Mouse (Mus musculus): Measurements from ENCODE around the gene Slc9a3.
A peak's percentile ranks its signal among the peaks of the same experiment; 100 is the strongest.

Slc9a3 gene

DNA sequence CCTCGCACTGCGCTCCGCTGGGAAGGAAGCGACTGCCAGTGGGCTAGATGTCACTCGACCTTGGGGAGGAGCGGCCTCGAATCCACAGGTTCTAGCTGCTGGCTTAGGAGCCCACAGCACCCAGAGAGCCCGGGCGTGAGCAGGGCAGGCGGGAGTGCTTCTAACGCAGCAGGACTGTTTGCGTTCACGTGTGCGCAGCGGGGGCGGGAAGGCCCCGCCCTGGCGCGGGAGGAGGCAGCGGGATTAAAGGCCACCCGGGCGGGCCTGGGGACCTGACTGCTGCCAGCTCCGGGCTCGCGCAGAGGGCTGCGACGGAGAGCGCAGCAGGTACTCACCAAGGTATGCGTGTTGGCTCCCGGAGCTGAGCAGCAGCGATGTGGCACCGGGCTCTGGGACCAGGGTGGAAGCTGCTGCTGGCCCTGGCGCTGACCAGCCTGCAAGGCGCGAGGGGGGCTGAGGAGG lies at the start of gene Slc9a3:
Slc9a3 (plus strand) TSS at position 317 of the 462 bp plus-strand sequence.
- DNase-seq (ENCODE audit: low spot score), result peak; percentile 52

DNA sequence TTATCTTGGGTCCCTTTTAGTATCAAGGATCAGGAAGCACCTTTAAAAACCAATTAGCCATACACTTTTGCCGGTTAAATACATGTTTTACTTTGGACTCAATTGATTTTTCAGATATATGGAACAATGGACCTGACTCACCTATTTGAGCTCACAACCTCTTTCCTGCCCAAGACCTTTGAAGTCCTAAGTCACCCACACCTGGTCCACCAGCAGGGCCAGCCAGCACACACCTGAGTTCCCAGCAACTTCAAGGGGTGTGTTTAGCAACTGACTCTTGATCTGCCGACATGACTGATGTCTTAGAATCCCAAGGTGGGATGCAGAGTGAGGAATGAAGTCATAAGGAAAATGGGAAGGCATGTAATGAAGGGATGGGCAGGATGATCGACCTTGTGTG lies 49.5 kb upstream of the Slc9a3 start:
- DNase-seq (ENCODE audit: low spot score), result no peak

DNA sequence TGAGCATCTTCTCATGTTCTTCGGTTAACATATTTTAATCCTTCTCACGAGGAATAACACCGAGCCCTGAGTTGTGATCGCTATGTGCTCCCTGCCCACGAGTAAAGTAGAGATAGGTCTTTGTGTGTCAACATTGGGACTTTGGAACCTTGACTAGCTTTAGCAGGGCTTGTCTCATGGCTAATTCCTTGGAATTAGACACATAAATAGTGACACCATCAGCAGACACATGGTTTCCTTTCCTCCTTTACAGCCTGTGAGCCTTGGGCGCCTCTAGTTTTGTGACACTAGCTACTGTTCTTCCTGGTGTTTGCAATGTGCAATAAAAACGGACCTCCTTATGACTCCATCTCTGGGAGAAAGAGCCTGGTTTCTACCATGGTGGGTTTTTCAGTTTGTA lies 47.9 kb upstream of the Slc9a3 start:
- DNase-seq (ENCODE audit: low spot score), result no peak

DNA sequence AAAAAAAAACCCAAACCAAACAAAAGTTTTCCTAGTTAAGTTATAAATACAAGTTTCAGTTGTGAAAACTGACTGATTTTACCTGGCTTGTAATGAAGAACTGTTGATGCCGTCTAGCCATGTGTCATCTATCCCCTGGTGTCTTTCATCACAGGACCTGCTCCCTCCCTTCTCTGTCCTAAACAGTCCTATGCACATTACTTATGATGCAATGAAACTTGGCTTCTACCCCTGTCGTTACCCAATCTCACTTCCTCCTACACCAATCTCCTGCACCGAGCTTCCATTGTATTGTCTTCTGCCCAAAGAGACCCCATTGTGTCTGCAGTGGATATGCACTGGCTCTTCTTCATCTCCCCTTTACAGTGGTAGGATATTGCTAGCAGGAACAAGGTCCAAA lies 31.0 kb upstream of the Slc9a3 start:
- no peak for DNase-seq (ENCODE audit: low spot score)

DNA sequence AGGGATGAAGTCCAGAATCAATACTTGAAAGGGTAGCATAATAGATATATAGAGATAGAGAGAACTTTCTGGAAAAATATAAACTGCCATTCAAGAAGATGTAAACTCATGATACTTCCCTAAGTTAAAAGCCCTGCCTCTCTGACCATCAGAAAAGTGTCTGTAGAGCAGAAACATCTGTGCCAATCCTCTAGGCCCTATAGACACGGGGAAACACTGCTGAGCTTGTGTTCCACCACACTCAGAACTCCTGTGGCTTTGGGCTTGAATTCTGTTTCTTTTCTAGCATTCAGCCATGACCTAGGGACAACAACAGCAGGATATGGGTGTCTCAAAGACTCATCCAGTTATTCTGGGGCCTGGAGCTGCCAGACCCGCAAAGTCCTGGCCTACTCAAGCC lies 25.3 kb upstream of the Slc9a3 start:
- DNase-seq (ENCODE audit: low spot score), result no peak

DNA sequence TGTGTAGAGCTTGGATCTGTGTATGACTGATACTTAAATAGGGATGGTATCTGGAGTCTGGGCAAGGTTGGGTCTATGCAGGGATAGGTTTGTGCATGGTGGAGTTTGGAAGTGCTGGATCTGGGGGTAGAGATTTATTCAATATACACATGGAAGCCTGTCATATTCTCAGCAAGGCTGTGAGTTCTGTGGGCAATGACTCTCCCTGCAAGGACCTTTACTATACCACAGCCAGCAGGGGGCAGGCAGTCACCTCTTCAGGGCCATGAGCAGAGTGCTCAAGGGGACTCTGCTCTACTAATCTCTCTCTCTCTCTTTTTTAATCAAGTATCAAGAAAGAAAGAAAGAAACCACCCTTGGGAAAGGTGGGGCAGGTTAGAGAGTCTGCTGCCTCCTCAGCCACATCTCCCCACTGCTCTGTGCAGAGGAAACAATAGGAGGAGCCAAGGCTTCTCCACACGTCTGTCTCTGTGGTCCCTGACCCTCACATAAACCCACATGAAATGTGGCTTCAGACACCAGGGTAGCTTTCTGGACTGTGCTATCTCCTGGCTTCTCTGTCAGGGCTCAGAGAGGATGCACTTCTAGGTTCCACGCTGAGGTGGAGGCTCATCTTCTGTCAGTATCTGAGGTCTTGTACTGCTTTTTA lies 24.4 kb upstream of the Slc9a3 start:
- DNase-seq (ENCODE audit: low spot score), result peak; percentile 86

DNA sequence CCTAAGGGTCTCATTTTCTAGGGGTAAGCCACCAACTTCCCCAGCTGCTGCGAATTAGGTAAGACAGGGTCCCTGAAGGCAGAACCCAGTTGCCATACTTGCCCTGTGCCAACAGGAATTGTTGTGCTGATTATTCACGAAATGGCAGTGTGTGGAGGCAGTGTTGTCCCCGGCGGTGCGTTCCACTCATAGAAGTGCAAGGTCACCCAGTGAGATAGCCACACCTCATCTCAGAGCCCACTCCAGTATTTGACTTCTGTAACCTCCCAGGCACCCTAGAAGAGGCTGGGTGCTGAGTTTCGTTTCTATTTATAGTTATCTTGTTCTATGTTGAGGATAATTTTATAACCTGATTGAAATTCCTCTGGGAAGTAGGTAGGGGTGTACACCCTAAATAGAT lies 22.3 kb upstream of the Slc9a3 start:
- DNase-seq (ENCODE audit: low spot score), result no peak

DNA sequence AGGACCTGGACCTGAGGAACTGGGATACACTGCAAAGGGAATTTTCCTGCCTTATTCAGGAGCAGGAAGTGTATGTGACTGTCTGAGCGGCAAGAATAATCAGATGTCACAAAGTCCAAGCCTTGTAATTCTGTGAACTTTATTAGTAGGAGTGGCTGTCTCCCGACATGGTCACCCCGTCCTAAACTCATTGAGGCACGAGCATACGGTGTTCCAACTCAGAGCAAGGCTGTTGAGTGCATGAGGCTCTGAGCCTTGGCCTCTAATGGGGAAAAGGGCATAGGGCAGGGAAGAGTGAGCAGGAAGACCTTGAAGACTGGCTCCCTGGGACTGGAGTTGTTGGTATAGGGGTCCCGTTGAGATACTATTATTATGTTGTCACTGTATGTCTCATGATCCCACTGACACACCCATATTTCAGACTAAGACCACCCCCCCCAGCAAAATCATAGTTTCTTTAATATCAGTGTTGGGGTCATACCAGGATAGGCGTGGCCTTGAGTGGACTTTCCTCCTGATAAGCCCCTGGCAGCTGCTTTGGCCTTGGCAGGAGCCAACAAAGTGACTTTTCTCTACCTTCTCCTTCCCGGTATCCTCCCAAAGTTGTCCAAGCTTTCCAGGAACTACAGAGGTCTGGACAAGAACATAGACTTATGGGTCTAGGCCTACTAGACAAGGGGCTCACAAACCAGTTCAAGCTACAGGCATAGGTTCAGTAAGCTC lies 19.0 kb upstream of the Slc9a3 start:
- no peak for DNase-seq (ENCODE audit: low spot score)

DNA sequence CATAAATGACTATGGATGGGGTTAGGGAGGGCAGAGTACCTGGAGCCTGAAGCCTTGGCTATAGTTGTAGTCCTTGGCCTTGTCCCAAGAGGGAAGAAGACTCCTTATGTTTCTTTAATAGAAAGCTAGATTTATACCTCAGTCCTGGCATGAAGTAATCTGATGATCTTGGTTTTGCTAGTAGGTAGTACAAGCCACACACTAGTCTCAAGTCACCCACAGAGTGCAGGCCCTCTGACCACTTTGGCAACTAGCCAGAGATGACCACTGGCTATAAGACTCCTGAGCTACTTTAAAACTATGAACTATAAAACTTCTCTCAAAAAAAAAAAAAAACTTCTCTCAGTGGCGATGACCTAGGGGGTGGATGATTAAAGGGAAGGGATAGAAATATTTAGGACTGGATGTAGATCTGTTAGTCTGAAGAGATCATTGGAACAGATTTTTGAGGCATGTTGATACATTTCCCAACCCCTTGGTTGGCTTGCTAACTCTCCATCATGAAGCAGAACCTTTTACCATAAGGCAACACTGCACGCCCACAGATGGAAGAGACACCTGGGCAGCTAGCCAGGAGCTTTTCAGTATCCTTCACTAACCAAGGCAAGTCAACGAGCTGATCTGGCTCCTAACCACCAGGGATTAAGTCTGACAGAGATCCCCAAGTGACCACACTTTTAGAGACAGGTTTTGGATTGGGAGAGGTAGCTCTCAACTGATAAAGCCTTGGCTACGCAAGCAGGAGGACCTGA lies 18.2 kb upstream of the Slc9a3 start:
- DNase-seq (ENCODE audit: low spot score), result no peak

DNA sequence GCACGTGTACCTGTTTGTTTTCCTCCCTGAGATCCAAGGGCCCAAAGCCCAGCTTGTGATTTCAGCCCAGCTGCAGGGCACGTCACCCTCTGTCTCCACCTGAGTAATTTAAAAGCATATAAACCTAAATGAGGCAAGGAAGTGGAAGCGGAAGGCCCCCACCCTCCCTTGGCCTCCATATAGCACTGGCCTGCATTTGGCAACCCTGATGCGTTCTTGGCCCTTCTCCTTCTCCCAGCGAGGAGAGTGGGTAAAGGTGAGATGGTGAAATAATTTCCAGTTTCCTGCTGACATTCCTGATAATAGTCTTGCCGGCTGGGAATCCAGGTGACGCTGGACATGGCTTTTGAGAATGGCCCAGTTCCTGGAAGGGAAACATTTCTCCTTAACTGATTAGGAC lies 16.8 kb upstream of the Slc9a3 start:
- no peak for DNase-seq (ENCODE audit: low spot score)

DNA sequence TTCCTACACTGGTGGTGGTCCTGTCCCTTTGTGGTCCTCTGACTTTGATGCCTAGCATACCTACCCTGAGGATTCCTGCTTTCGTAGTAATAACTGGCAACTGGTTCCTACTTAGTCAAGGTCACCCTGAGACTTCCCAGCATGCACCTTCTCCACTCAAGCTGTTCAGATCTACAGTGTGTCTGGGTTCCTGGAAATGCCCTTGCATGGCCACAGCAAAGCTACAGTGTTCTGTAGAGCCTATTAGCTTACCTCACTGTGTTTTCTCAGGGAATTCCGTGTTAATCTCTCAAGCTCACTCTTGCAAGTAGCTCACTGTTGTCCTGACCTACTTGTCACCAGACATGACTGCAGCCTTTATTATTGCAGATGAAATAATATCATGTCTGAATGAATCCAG lies 13.8 kb upstream of the Slc9a3 start:
- no peak for DNase-seq (ENCODE audit: low spot score)

DNA sequence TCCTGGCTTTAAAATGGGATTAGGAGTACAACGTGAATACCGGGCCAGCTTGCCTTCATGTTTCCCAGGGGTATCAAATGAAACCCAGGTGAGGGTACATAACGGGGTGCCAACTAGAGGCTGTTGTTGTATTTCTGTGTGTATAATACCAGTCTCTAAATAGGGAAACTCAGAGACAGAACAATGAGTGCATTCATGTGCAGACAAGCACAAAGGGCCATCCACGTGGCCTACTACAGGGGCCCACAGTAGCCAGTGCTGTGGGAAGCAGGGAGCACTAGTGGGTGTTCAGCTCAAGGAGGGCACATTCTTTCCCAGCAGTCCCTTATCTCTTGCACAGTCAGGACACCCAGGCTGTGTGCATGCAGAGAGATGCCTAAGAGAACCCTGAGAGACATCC lies 8.7 kb upstream of the Slc9a3 start:
- no peak for DNase-seq (ENCODE audit: low spot score)

DNA sequence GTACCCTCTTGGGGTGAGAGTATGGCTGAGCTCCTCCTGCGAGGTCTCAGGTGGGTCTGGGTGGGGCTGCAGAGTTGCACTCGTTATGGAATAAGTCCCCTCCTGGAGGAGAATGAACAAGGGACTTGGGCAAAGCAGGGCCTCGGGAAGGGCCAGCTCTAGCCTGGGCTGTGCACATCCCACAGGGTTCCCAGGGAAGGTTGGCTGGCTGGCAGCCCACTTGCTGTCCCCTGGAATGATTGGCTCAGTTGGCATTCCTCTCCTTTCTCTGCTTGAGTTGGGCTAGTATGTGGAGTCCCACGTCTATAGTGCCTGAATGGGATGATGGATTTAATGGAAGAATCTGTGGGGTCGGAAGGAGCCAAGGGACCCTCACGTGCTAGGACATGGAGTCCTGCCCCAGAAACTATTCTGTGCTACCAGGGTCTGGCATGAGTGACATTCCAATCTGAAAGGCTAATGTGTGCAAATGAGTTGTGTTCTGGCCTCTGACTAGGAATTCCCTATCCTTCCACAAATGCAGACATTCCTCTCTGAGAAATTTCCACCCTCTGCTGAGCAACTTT lies 7.5 kb upstream of the Slc9a3 start:
- no peak for DNase-seq (ENCODE audit: low spot score)

DNA sequence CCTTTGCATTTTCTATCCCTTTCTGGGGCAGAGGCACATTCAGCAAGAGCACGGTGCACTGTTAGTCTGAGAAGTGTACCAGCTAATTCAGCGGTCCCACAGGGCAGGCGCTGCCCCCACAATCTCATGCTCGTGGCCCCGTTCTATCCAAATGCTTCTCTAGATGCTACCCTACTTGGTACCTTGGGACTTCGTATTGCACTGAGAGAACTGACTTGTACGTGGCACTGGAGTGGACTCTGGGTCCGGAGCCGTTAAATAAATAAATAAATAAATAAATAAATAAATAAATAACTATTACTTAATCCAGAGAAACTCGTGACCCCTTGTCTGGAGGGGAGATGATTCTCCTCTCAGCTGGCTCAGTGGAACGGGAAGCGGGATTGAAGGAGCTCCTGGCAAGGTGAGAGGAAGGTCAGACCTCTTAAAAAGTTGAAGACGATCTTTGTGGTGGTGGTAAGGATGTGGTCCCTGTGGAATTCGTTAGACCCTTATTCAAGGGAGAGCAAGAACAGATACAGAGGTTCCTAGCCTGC lies 606 bp downstream of the Slc9a3 start:
- no peak for DNase-seq (ENCODE audit: low spot score)

DNA sequence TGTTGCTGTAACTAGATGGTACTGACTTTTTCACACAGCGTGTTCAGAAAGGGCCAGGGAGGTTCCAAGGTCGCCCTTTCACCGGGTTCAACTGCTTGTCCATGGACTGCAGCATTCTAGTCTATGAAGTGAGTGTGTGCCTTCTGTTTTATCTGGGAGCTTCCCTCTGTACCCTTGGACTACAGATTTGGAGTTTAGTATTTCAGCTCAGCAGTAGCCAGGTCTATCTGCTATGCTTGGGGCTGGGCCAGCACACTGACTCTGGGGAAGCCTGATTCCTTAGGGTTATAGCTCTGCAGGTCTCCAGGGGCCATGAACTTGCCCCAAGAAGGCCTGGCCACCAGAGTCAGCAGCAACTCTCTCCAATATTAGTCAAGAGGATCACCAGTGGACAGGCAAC lies 1.4 kb downstream of the Slc9a3 start:
- no peak for DNase-seq (ENCODE audit: low spot score)

DNA sequence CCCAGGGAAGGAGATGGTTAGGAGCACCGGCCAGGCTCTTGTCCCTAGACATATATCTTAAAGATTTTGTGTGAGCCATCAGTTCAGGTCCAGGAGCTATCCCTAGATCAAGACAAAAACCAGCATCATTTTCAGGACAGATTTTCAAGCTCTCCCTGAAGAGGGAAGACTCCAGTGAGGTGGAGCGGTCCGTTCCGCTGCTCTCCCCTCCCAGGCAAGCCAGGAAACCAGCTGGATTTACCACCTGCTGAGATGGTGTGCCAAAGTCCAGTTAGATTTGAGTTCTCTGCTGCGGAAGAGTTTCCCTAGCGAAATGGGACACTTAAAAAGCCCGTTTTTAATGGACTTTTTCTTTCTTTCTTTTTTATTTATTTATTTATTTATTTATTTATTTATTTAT lies 6.3 kb downstream of the Slc9a3 start:
- no peak for DNase-seq (ENCODE audit: low spot score)

DNA sequence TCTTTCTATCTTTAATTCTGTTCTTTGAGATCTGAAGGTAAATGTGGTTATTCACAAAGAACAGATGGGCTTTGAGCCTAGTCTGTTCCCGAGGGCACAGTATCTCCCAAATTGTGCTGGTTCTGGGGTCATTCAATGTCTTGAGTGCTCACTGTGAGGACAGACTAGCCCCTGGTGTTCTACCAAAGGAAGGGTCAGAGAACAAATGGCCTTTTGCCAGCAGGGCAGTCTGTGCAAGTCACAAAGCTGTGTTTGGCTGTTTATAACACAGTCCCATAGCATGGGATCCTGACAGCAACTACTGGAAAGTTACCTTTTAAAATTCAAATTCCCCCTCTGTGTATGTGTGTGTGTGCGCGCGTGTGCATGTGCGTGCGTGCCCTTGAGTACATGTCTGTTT lies 8.7 kb downstream of the Slc9a3 start:
- no peak for DNase-seq (ENCODE audit: low spot score)

DNA sequence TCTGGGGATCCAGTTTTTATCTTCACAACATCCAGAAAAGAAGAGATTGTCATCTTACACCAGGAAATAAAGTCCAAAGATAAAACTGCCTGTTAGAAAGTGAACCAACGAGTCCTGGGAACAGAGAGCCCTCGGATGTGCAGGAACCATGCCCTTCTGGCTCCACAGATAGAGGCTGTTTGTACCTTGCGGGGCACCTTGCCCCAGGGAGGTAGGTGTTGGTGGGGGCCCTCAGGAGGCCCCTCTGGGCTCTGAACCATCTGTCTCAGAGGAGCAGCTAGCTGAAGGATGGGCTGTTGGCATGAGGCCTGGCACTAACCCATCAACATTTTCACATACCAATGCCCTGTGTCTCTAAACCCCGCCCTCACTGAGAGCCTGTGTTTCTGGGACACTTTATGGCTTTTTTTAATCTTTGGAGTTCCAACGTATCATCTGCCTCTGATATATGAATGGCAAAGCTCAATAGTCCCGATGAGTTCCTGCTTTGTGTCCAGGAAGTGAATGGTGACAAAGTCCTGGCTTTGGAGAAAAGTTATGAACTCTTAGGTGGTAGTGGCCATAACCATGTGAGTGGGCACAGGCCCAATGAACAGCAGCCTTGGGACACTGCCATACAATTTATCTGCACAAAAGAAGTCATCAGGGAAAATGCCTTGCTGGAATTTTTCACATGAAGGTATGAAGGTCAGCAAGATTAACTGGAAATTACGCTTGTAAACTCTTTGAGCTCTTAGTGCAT lies 17.8 kb downstream of the Slc9a3 start:
- no peak for DNase-seq (ENCODE audit: low spot score)

DNA sequence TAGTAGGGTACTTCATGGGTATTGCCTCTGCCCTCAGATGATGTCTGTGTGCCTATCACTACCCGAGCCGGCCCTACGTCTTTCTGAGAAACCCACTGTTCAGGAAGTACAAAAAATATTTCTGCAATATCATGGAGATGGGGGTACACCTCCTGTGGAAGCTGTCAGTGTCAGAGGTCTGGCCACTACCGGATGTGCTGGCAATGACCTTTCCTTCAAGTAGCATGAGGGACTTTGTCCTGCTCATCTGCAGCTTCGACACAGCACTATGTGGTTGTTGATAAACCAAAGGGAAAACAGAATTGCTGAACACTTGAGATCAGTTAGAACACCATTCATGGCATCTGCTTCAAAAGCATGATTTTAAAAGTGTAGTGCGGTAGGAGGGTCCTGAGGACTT lies 19.5 kb downstream of the Slc9a3 start:
- DNase-seq (ENCODE audit: low spot score), result no peak

DNA sequence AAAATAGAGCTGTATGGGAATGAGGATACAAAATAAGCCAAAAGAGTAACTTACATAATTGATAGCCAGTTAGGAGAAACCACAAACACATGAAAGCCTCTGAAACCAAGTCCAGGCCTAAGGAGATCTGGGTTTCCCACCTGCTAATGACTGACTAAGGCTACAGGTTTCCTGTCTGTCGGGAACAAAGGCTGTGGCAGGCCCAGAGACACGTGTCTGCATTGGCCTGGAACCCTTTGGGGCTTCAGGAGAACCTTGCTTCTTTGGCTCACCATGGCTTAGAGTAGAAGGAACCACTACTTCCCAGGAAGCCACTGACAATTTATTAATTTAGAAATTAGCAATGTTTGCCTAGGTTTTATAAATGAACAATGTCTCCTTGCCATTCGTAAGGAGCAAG lies 22.0 kb downstream of the Slc9a3 start:
- DNase-seq (ENCODE audit: low spot score), result no peak

DNA sequence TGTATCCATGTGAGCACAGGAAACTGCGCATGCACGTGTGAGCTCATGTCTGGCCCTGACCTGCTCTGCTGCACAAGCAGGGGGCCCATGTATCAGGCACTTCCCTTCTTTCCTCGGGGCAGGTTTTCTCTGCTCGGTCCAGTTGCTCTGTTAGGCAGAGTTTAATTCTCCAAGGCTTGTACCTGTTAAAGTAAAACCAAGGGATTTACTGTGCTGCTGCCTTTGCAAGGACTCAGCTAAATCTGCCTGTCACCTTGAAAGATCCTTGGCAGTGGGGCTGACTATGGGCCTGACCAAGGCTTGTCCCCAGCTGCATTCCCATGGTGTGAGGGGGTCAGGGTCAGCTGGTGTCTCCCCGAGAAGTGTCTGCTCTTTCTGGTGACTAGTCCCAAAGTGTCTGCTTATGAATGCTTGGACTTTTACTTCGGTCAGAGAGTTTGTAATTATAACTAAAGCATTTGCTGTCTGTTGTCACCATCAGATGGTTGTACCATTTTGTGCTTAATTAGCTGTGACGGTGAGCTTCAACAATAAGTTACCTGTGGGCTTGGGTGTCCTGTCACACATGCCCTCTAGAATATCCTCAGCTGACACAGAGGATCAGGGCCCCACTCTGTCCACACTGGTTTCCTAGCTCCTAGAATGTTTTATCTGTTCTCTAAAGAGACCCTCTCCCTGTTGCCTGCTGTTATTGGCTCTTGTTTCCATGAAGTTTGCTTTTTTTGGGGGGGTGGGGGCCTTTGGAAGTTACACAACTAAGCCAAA lies 23.0 kb downstream of the Slc9a3 start:
- no peak for DNase-seq (ENCODE audit: low spot score)

All from testis, postnatal 10 days (tissue).